Mouse (Mus musculus): ENCODE measurements around the gene Slco1b2. TPM values are rescaled to one million over a fixed set of nuclear protein-coding genes. Genes with fewer than 3 reads are reported as not detected.
"Not testable (repeated sequence)": the region's sequence is repeated elsewhere in the genome, so short reads cannot be mapped to it uniquely, and the experiment has no call there.

Slco1b2 gene
- polyA plus RNA-seq (2012; rRNA removed) = not detected in 2 replicates

- no peak for DNase-seq (ENCODE audit: low spot score)
Measured at GRCm38 (mm10) chr6:141629291-141629690, at the start of gene Slco1b2. Slco1b2 (plus strand) TSS chr6:141629518.

- DNase-seq (ENCODE audit: low spot score) = no peak
Measured at GRCm38 (mm10) chr6:141584791-141585403, 44.4 kb upstream of the Slco1b2 start.

GRCm38 (mm10) chr6:141590002-141590401 is 39.3 kb upstream of the Slco1b2 start:
- no peak for DNase-seq (ENCODE audit: low spot score)

GRCm38 (mm10) chr6:141590598-141591200 is 38.6 kb upstream of the Slco1b2 start:
- DNase-seq (ENCODE audit: low spot score) = not testable (repeated sequence)

- no peak for DNase-seq (ENCODE audit: low spot score)
Measured at GRCm38 (mm10) chr6:141596081-141596480, 33.2 kb upstream of the Slco1b2 start.

GRCm38 (mm10) chr6:141597037-141597436 is 32.3 kb upstream of the Slco1b2 start:
- no peak for DNase-seq (ENCODE audit: low spot score)

GRCm38 (mm10) chr6:141600940-141601339 is 28.4 kb upstream of the Slco1b2 start:
- no peak for DNase-seq (ENCODE audit: low spot score)

GRCm38 (mm10) chr6:141610702-141611260 is 18.5 kb upstream of the Slco1b2 start:
- no peak for DNase-seq (ENCODE audit: low spot score)

GRCm38 (mm10) chr6:141614017-141614416 is 15.3 kb upstream of the Slco1b2 start:
- no peak for DNase-seq (ENCODE audit: low spot score)

GRCm38 (mm10) chr6:141615348-141615747 is 14.0 kb upstream of the Slco1b2 start:
- no peak for DNase-seq (ENCODE audit: low spot score)

- no peak for DNase-seq (ENCODE audit: low spot score)
Measured at GRCm38 (mm10) chr6:141632935-141633334, 3.6 kb downstream of the Slco1b2 start.

- DNase-seq (ENCODE audit: low spot score) = no peak
Measured at GRCm38 (mm10) chr6:141635250-141635649, 5.9 kb downstream of the Slco1b2 start.

GRCm38 (mm10) chr6:141640639-141641038 is 11.3 kb downstream of the Slco1b2 start:
- DNase-seq (ENCODE audit: low spot score) = no peak

- no peak for DNase-seq (ENCODE audit: low spot score)
Measured at GRCm38 (mm10) chr6:141687008-141687407, 57.7 kb downstream of the Slco1b2 start.

- DNase-seq (ENCODE audit: low spot score) = no peak
Measured at GRCm38 (mm10) chr6:141691246-141691645, 61.9 kb downstream of the Slco1b2 start.

Other genes starting within 250 kb of the Slco1b2 start
- 0.04 and 0.10 TPM in 2 replicates for gene Slco1c1, start 105.2 kb upstream of the Slco1b2 start, polyA plus RNA-seq (2012; rRNA removed)
- 0.03 TPM in 1 of 2 replicates, not detected in the other for gene Gm5724, start 144.3 kb downstream of the Slco1b2 start, polyA plus RNA-seq (2012; rRNA removed)
- gene Slco1a4, start 226.7 kb downstream of the Slco1b2 start, polyA plus RNA-seq (2012; rRNA removed) = 0.87 and 0.99 TPM in 2 replicates